Mouse (Mus musculus) intestine, postnatal 0 days (tissue): ENCODE measurements at regions not wholly inside any gene's neighbourhood (a gene's known extent, or its start where the extent isn't known, plus 50 kb on each side); places are given as distances from the start of the nearest gene placed in this dataset.

Experiments
- ATAC-seq: fragments of 200-750 bp; cut with Nextera tagmentation; 2 replicates; pipeline ENCODE4 v1.8.0; 2017; ENCODE audit warnings: mild to moderate bottlenecking, moderate TSS enrichment, moderate library complexity
- H3K27ac ChIP-seq: fragments of 300-500 bp; sonication (generic); 2 replicates; pipeline ENCODE4 v1.5.1; 2014; ENCODE audit warnings: mild to moderate bottlenecking, low read depth, low read length, moderate library complexity
- H3K27me3 ChIP-seq: fragments of 300-500 bp; sonication (generic); replicated peaks from 2 replicates; pipeline ENCODE4 v1.6.1; 2014; ENCODE audit warnings: low read length, mixed read lengths; ENCODE audit not compliant: control insufficient read depth, insufficient read depth
- H3K36me3 ChIP-seq: fragments of 300-500 bp; sonication (generic); 2 replicates; pipeline ENCODE4 v1.6.1; 2014; ENCODE audit warnings: mild to moderate bottlenecking, moderate library complexity; ENCODE audit not compliant: control insufficient read depth, insufficient read depth
- H3K4me1 ChIP-seq: fragments of 300-500 bp; sonication (generic); replicated peaks from 2 replicates; pipeline ENCODE4 v1.6.1; 2014; ENCODE audit warnings: antibody characterized with exemption, low read length, mixed read lengths; ENCODE audit not compliant: control insufficient read depth, insufficient read depth
- H3K4me2 ChIP-seq: fragments of 300-500 bp; sonication (generic); replicated peaks from 2 replicates; pipeline ENCODE4 v1.6.1; 2014; ENCODE audit warnings: low read depth, mild to moderate bottlenecking, moderate library complexity
- H3K4me3 ChIP-seq: fragments of 300-500 bp; sonication (generic); 2 replicates; pipeline ENCODE4 v1.5.1; 2014; ENCODE audit warnings: low read depth, low read length
- H3K9ac ChIP-seq: fragments of 300-500 bp; sonication (generic); 2 replicates; pipeline ENCODE4 v1.6.1; 2014; ENCODE audit warnings: mild to moderate bottlenecking, low read depth, low read length
- H3K9me3 ChIP-seq: fragments of 300-500 bp; sonication (generic); 2 replicates; pipeline ENCODE4 v1.6.1; 2016; ENCODE audit warnings: mixed run types; ENCODE audit not compliant: control insufficient read depth
- CTCF ChIP-seq: sonication (generic); IDR thresholded peaks from 2 replicates; pipeline ENCODE4 v1.5.1; 2016; ENCODE audit warnings: low read depth, mild to moderate bottlenecking, control low read depth, antibody characterized with exemption, moderate library complexity
- WGBS: fragments of 180-500 bp; shearing (Covaris S2); extraction: QIAGEN DNeasy Blood & Tissue Kit; methylation state at CpG from one replicate; pipeline ENCODE4 v1.1.7; 2014; 5-methylcytosine and 5-hydroxymethylcytosine counted together

- Histone ChIP-seq H3K9ac (no peak overlapping the region), H3K4me2 (no peak overlapping the region), H3K36me3 (no peaks in the 10 kb centered on the region), H3K27ac (no peak overlapping the region), H3K9me3 (no peaks in the 10 kb centered on the region), H3K4me1 (no peaks in the 10 kb centered on the region), H3K4me3 (no peak overlapping the region), H3K27me3 (no peaks in the 10 kb centered on the region)
- ATAC-seq: no peak
- WGBS: 68% methylated on average over 4 of the region's 4 CpGs
- TF ChIP-seq CTCF: no peak
Measured at GRCm38 (mm10) chr19:60134447-60135328, 91.8 kb downstream of the Fam204a start.

GRCm38 (mm10) chr19:60129635-60130034 is 96.9 kb downstream of the Fam204a start:
- TF ChIP-seq CTCF: no peak
- 83% methylated on average over 2 of the region's 2 CpGs for WGBS
- Histone ChIP-seq H3K27ac (no peak overlapping the region), H3K4me3 (no peak overlapping the region), H3K36me3 (no peaks in the 10 kb centered on the region), H3K9ac (no peak overlapping the region), H3K4me1 (no peaks in the 10 kb centered on the region), H3K9me3 (no peaks in the 10 kb centered on the region), H3K4me2 (no peak overlapping the region), H3K27me3 (no peaks in the 10 kb centered on the region)
- ATAC-seq: no peak

DNA sequence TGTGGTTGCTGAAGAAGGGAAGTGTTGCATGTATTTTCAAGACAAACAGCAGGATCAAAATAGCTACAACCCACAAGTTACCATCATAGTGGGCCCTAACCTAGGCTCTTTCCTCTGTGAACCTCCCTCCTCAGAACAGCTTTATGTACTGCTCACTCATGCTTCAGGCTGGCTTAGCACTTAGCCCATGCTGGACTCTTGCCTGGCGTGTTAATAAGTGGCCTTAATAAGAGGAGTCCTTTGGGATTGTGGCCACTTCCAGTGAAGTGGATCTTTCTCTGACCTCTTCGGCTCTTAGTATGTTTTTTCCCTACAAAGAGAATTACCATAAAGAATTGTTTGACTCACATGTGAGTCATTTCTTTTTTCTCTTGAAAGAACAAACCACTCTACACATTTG is 101.9 kb downstream of the Fam204a start:
- WGBS: 88% methylated on average over 2 of the region's 2 CpGs
- no peak for TF ChIP-seq CTCF

DNA sequence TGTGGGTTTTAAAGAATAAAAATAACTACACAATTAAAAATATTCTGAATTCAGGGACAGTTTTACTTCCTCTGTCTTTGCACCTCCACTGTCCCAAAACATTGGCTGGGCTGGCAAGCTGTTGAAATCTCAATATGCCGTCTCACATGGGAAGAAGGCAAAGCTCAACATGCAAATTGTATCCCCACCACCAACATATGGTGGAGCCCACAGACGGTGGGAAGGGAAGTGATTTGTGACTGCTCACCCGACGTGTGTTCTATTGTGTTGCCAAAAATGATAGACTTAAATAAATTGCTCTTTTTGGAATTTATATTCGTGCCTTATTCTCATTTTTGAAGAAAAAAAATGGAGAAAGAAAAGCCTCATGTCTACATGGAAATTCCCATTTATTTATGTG is 105.6 kb downstream of the Fam204a start:
- WGBS: 81% methylated on average over 5 of the region's 5 CpGs
- Histone ChIP-seq H3K27me3 (no peaks in the 10 kb centered on the region), H3K4me1 (no peaks in the 10 kb centered on the region), H3K9ac (no peak overlapping the region), H3K4me2 (no peak overlapping the region), H3K27ac (no peak overlapping the region), H3K4me3 (no peak overlapping the region), H3K9me3 (no peaks in the 10 kb centered on the region), H3K36me3 (no peaks in the 10 kb centered on the region)
- TF ChIP-seq CTCF: no peak
- no peak for ATAC-seq

More for the DNA sequence above, 101.9 kb downstream of the Fam204a start:
- H3K4me2 ChIP-seq: no peak overlapping the region
- H3K9me3 ChIP-seq: no peaks in the 10 kb centered on the region
- no peak overlapping the region for H3K4me3 ChIP-seq
- H3K9ac ChIP-seq: no peak overlapping the region
- H3K27me3 ChIP-seq: no peaks in the 10 kb centered on the region
- H3K4me1 ChIP-seq: no peaks in the 10 kb centered on the region
- no peaks in the 10 kb centered on the region for H3K36me3 ChIP-seq
- no peak for ATAC-seq
- H3K27ac ChIP-seq: no peak overlapping the region

GRCm38 (mm10) chr19:60119051-60119450 is 107.5 kb downstream of the Fam204a start:
- H3K36me3 ChIP-seq: no peaks in the 10 kb centered on the region
- ATAC-seq: no peak
- H3K4me1 ChIP-seq: no peaks in the 10 kb centered on the region
- WGBS: 30% methylated on average over 1 of the region's 1 CpGs
- no peak for TF ChIP-seq CTCF
- no peaks in the 10 kb centered on the region for H3K27me3 ChIP-seq
- no peaks in the 10 kb centered on the region for H3K9me3 ChIP-seq
- no peak overlapping the region for H3K4me3 ChIP-seq
- no peak overlapping the region for H3K9ac ChIP-seq
- H3K27ac ChIP-seq: no peak overlapping the region
- H3K4me2 ChIP-seq: no peak overlapping the region

DNA sequence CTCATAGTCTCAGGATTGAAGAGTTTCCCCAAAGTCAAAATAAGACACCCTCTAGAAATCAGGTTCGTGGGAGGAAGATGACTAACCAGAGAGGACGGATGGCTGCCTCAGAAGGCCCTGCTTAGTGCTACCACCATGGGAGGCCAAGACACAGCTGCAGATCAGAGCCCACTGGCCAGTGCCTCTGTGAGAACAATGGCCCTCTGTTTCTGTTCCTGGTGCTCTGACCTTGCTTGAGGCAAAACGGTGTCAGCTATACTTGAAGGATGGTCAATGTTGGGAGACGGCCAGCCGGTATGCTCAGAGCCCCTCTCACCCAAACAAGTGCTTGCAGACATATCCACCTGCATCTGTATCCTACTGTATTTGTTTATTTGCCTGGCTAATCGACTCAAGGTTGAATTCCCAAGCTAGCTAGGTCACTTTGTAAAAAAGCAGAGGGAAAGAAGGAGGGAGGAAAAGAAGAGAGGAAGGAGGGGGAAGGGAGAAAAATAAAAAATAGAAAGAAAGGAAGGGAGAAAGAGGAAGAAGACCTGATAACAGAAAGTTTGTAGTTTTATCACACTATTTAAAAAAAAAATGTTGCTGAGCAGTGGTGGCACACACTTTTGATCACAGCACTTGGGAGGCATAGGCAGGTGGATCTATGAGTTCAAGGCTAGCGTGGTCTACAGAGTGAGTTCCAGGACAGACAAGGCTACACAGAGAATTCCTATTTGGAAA is 112.7 kb downstream of the Fam204a start:
- no peaks in the 10 kb centered on the region for H3K4me1 ChIP-seq
- no peak overlapping the region for H3K9ac ChIP-seq
- no peak for TF ChIP-seq CTCF
- 60% methylated on average over 7 of the region's 7 CpGs for WGBS
- no peaks in the 10 kb centered on the region for H3K36me3 ChIP-seq
- H3K9me3 ChIP-seq: no peaks in the 10 kb centered on the region
- no peak for ATAC-seq
- H3K27ac ChIP-seq: no peak overlapping the region
- no peak overlapping the region for H3K4me3 ChIP-seq
- no peak overlapping the region for H3K4me2 ChIP-seq
- H3K27me3 ChIP-seq: no peaks in the 10 kb centered on the region
